Mouse (Mus musculus) macrophage (primary cell): ENCODE measurements around the gene Tcta. TPM values are rescaled to one million over a fixed set of nuclear protein-coding genes. Genes with fewer than 3 reads are reported as not detected.
"Not testable (repeated sequence)": the region's sequence is repeated elsewhere in the genome, so short reads cannot be mapped to it uniquely, and the experiment has no call there.

Source experiments
- H3K27ac ChIP-seq: fragments of 350-480 bp; formaldehyde crosslinking; 2 replicates; pipeline ENCODE4 v1.9.0; 2021
- H3K36me3 ChIP-seq: fragments of 350-480 bp; formaldehyde crosslinking; 2 replicates; pipeline ENCODE4 v1.9.0; 2021; ENCODE audit errors: inconsistent target
- H3K4me3 ChIP-seq: fragments of 350-480 bp; formaldehyde crosslinking; 2 replicates; pipeline ENCODE4 v1.9.0; 2021; ENCODE audit errors: inconsistent target
- H3K79me2 ChIP-seq: fragments of 350-480 bp; formaldehyde crosslinking; 2 replicates; pipeline ENCODE4 v1.9.0; 2021; ENCODE audit errors: inconsistent target
- WGBS: methylation state at CpG from one replicate; pipeline ENCODE4 v1.1.7; 2026; ENCODE audit warnings: inconsistent platforms; ENCODE audit not compliant: missing documents; 5-methylcytosine and 5-hydroxymethylcytosine counted together
- polyA plus RNA-seq: library from polyadenylated mRNA; stranded (reverse); fragments of 250-400 nt; gene quantifications from 3 replicates; pipeline ENCODE4 v1.2.4, GENCODE M21; 2018; ENCODE audit warnings: inconsistent platforms

The Tcta gene
- polyA plus RNA-seq, 1 experiment from 2014 or later: 7.0 TPM

- not testable (repeated sequence) for H3K4me3 ChIP-seq, H3K36me3 ChIP-seq, H3K79me2 ChIP-seq, H3K27ac ChIP-seq
- 100% methylated on average over 2 of the region's 7 CpGs for WGBS
These were observed 37.3 kb downstream of the Tcta start for GRCm38 (mm10) chr9:108268701-108269100.

GRCm38 (mm10) chr9:108267691-108268090, 38.3 kb downstream of the Tcta start:
- H3K27ac ChIP-seq: no peak overlapping the region
- WGBS: 93% methylated on average over 7 of the region's 7 CpGs
- peaks cover 4% of the 10 kb centered on the region for H3K79me2 ChIP-seq
- no peak overlapping the region for H3K4me3 ChIP-seq
- no peaks in the 10 kb centered on the region for H3K36me3 ChIP-seq

- Histone ChIP-seq H3K79me2 (peaks cover 17% of the 10 kb centered on the region), H3K27ac (no peak overlapping the region), H3K4me3 (no peak overlapping the region), H3K36me3 (no peaks in the 10 kb centered on the region)
- WGBS: 45% methylated on average over 10 of the region's 10 CpGs
These were observed 39.6 kb downstream of the Tcta start for GRCm38 (mm10) chr9:108266261-108266935.

- H3K4me3 ChIP-seq: peak overlapping the region; percentile 38
- H3K27ac ChIP-seq: no peak overlapping the region
- 39% methylated on average over 10 of the region's 10 CpGs for WGBS
- peaks cover 36% of the 10 kb centered on the region for H3K79me2 ChIP-seq
- H3K36me3 ChIP-seq: no peaks in the 10 kb centered on the region
These were observed 41.6 kb downstream of the Tcta start for GRCm38 (mm10) chr9:108264191-108264921.

GRCm38 (mm10) chr9:108263690-108264190, 42.2 kb downstream of the Tcta start, which contains the start of gene Dag1:
Gene Dag1 (minus strand): TSS chr9:108263958.
- Histone ChIP-seq H3K4me3 (peak within 1 kb of the TSS; percentile 54), H3K79me2 (peaks cover 42% of the 10 kb centered on the region), H3K36me3 (no peaks in the 10 kb centered on the region), H3K27ac (no peak within 1 kb of the TSS)
- 0% methylated on average over 67 of the region's 71 CpGs for WGBS

GRCm38 (mm10) chr9:108263131-108263681, 42.8 kb downstream of the Tcta start:
- peaks cover 47% of the 10 kb centered on the region for H3K79me2 ChIP-seq
- 1% methylated on average over 51 of the region's 62 CpGs for WGBS
- no peak overlapping the region for H3K27ac ChIP-seq
- H3K36me3 ChIP-seq: no peaks in the 10 kb centered on the region
- peak overlapping the region; percentile 54 for H3K4me3 ChIP-seq

GRCm38 (mm10) chr9:108262494-108263049, 43.4 kb downstream of the Tcta start:
- H3K79me2 ChIP-seq: peaks cover 52% of the 10 kb centered on the region
- 65% methylated on average over 11 of the region's 11 CpGs for whole genome bisulfite sequencing
- H3K27ac ChIP-seq: no peak overlapping the region
- H3K36me3 ChIP-seq: no peaks in the 10 kb centered on the region
- peak overlapping the region; percentile 54 for H3K4me3 ChIP-seq

GRCm38 (mm10) chr9:108261865-108262264, 44.1 kb downstream of the Tcta start:
- H3K79me2 ChIP-seq: peaks cover 59% of the 10 kb centered on the region
- H3K4me3 ChIP-seq: no peak overlapping the region
- WGBS: 89% methylated on average over 7 of the region's 7 CpGs
- H3K36me3 ChIP-seq: no peaks in the 10 kb centered on the region
- H3K27ac ChIP-seq: no peak overlapping the region

GRCm38 (mm10) chr9:108260526-108260925, 45.4 kb downstream of the Tcta start:
- no peaks in the 10 kb centered on the region for H3K36me3 ChIP-seq
- no peak overlapping the region for H3K4me3 ChIP-seq
- 94% methylated on average over 4 of the region's 4 CpGs for WGBS
- no peak overlapping the region for H3K27ac ChIP-seq
- peaks cover 73% of the 10 kb centered on the region for H3K79me2 ChIP-seq

Other genes starting within 250 kb of the Tcta start
- 0.09 to 0.19 TPM in 2 of 3 replicates, not detected in the other for gene Mst1, start 225.7 kb downstream of the Tcta start, polyA plus RNA-seq
- 16.0 to 22.0 TPM (median 16.5 TPM) in 3 replicates for gene Rnf123, start 222.8 kb downstream of the Tcta start, polyA plus RNA-seq
- gene Apeh, start 211.6 kb downstream of the Tcta start, polyA plus RNA-seq: 30.5 to 37.0 TPM (median 32.8 TPM) in 3 replicates
- gene Bsn, start 115.8 kb downstream of the Tcta start, polyA plus RNA-seq: 4.3 to 8.4 TPM (median 4.9 TPM) in 3 replicates
- 38.1 to 58.2 TPM (median 44.5 TPM) in 3 replicates for gene Dag1, start 42.2 kb downstream of the Tcta start, polyA plus RNA-seq
- gene Nicn1, start 15.7 kb downstream of the Tcta start, polyA plus RNA-seq: 6.8 to 7.1 TPM (median 6.8 TPM) in 3 replicates
- 0.67 to 1.3 TPM (median 0.96 TPM) in 3 replicates for gene Amt, start 9.3 kb downstream of the Tcta start, polyA plus RNA-seq
- 409 to 646 TPM (median 437 TPM) in 3 replicates for gene Rhoa, start within 50 bp of the Tcta start, polyA plus RNA-seq
- gene Gpx1, start 32.7 kb upstream of the Tcta start, polyA plus RNA-seq: 944 to 2,094 TPM (median 1,300 TPM) in 3 replicates
- gene Usp4, start 41.7 kb upstream of the Tcta start, polyA plus RNA-seq: 60.3 to 67.5 TPM (median 67.2 TPM) in 3 replicates
- gene 1700102P08Rik, start 86.6 kb upstream of the Tcta start, polyA plus RNA-seq: 0.33 TPM in 1 of 3 replicates, not detected in the others
- not detected in 3 replicates for gene Ccdc36, start 122.3 kb upstream of the Tcta start, polyA plus RNA-seq
- not detected in 3 replicates for gene BC048562, start 130.3 kb upstream of the Tcta start, polyA plus RNA-seq
- 15.8 to 26.5 TPM (median 19.0 TPM) in 3 replicates for gene Ccdc71, start 154.4 kb upstream of the Tcta start, polyA plus RNA-seq
- 1.5 to 1.9 TPM (median 1.6 TPM) in 3 replicates for gene Klhdc8b, start 155.4 kb upstream of the Tcta start, polyA plus RNA-seq
- 0.26 to 0.92 TPM (median 0.40 TPM) in 3 replicates for gene Lamb2, start 173.6 kb upstream of the Tcta start, polyA plus RNA-seq
- 33.8 to 68.8 TPM (median 46.3 TPM) in 3 replicates for gene Usp19, start 184.4 kb upstream of the Tcta start, polyA plus RNA-seq
- gene Qars, start 201.5 kb upstream of the Tcta start, polyA plus RNA-seq: 77.0 to 179 TPM (median 87.2 TPM) in 3 replicates
- 73.2 to 92.9 TPM (median 77.3 TPM) in 3 replicates for gene Qrich1, start 210.6 kb upstream of the Tcta start, polyA plus RNA-seq